Mouse (Mus musculus) limb, embryonic 12.5 days (tissue): Measurements from ENCODE around the gene Gm8660. TPM values are rescaled to one million over a fixed set of nuclear protein-coding genes. Genes with fewer than 3 reads are reported as not detected.
"Not testable (repeated sequence)": the region's sequence is repeated elsewhere in the genome, so short reads cannot be mapped to it uniquely, and the experiment has no call there.

ENCODE experiments used
- ATAC-seq: fragments of 200-750 bp; cut with Nextera tagmentation; 2 replicates; pipeline ENCODE4 v1.8.0; 2017; ENCODE audit warnings: low read depth, moderate TSS enrichment; ENCODE audit not compliant: insufficient number of reproducible peaks, insufficient read depth, low FRiP score, low TSS enrichment
- H3K27ac ChIP-seq: fragments of 300-500 bp; sonication (generic); 2 replicates; pipeline ENCODE4 v1.5.1; 2016; ENCODE audit warnings: mild to moderate bottlenecking, moderate library complexity
- H3K27me3 ChIP-seq: fragments of 300-500 bp; sonication (generic); 2 replicates; pipeline ENCODE4 v1.6.1; 2016; ENCODE audit warnings: mild to moderate bottlenecking, moderate library complexity
- H3K36me3 ChIP-seq: fragments of 300-500 bp; sonication (generic); 2 replicates; pipeline ENCODE4 v1.6.1; 2016; ENCODE audit warnings: mild to moderate bottlenecking, moderate library complexity
- H3K4me1 ChIP-seq: fragments of 300-500 bp; sonication (generic); replicated peaks from 2 replicates; pipeline ENCODE4 v1.6.1; 2016
- H3K4me2 ChIP-seq: fragments of 300-500 bp; sonication (generic); 2 replicates; pipeline ENCODE4 v1.6.1; 2016; ENCODE audit warnings: mild to moderate bottlenecking, moderate library complexity
- H3K4me3 ChIP-seq: fragments of 300-500 bp; sonication (generic); replicated peaks from 2 replicates; pipeline ENCODE4 v1.5.1; 2016; ENCODE audit warnings: mild to moderate bottlenecking
- H3K9ac ChIP-seq: fragments of 300-500 bp; sonication (generic); replicated peaks from 2 replicates; pipeline ENCODE4 v1.6.1; 2016; ENCODE audit warnings: mild to moderate bottlenecking, moderate library complexity
- H3K9me3 ChIP-seq: fragments of 300-500 bp; sonication (generic); 2 replicates; pipeline ENCODE4 v1.6.1; 2016; ENCODE audit warnings: mild to moderate bottlenecking, moderate library complexity
- WGBS: fragments of 180-500 bp; shearing (Covaris S2); methylation state at CpG from one replicate; pipeline ENCODE4 v1.1.7; 2016; 5-methylcytosine and 5-hydroxymethylcytosine counted together
- polyA plus RNA-seq: library from polyadenylated mRNA; unstranded; fragments of >200 nt; fragmentation: Nextera tagmentation; extraction: Ambion mirVana; gene quantifications from 2 replicates; pipeline ENCODE4 v1.2.1, GENCODE M21; 2016

The Gm8660 gene
- not detected in 2 replicates for polyA plus RNA-seq

DNA sequence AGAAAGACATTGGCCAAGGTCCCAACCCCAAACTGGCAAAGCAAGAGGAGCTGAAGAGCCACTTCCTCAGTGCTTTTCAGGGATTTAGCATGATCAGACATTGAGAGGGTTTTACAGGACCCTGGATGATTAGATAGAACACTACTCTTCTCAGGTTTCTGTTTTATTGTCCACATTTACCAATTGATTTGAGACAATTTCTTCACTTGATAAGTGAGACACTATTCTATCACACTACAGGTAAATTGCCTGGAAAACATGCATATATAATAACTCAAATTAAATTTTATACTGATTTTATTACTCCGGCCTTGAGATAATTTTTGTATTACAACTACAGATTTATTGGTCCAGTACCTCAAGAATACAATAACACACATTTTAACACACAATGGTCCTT lies at the start of gene Gm8660:
Gene Gm8660 (minus strand): TSS at position 101 of the 400 bp plus-strand sequence.
- H3K36me3 ChIP-seq, H3K4me3 ChIP-seq, H3K9ac ChIP-seq, H3K4me1 ChIP-seq, H3K27me3 ChIP-seq, H3K27ac ChIP-seq, H3K4me2 ChIP-seq, H3K9me3 ChIP-seq, ATAC-seq: not testable (repeated sequence)
- no CpG with 5 or more reads among the region's 1 CpGs for WGBS

DNA sequence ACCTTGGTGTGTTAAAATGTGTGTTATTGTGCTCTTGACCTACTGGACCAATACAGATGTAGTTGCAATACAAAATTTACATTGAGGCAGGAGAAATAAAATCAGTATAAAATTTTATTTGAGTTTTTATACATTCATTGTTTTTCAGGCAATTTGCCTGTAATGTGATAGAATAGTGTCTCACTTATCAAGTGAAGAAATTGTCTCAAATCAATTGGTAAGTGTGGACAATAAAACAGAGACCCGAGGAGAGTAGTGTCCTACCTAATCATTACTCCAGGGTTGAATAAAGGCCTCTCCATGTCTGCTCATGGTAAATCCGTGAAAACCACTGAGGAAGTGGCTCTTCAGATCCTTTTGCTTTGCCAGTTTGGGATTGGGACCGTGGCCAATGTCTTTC lies 42.4 kb upstream of the Gm8660 start, which contains the start of gene Vmn1r148:
Gene Vmn1r148 (plus strand): TSS at position 301 of the 400 bp plus-strand sequence.
- WGBS, result no CpG with 5 or more reads among the region's 3 CpGs
- H3K9ac ChIP-seq, H3K4me3 ChIP-seq, H3K9me3 ChIP-seq, H3K4me2 ChIP-seq, H3K27me3 ChIP-seq, ATAC-seq, H3K27ac ChIP-seq, H3K36me3 ChIP-seq, H3K4me1 ChIP-seq: not testable (repeated sequence)

DNA sequence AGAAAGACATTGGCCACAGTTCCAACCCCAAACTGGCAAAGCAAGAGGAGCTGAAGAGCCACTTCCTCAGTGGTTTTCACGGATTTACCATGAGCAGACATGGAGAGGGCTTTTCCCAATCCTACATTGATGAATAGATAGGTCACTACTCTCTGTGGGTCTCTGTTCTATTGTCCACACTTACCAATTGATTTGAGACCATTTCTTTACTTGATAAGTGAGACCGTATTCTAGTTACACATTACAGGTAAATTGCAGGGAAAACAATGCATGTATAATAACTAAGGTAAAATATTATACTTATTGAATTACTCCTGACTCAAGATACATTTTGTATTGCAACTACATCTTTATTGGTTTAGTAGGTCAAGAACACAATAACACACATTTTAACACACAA lies 41.2 kb downstream of the Gm8660 start, which contains the start of gene Gm4187:
Gene Gm4187 (minus strand): TSS at position 101 of the 400 bp plus-strand sequence.
- not testable (repeated sequence) for H3K9ac ChIP-seq, H3K9me3 ChIP-seq, H3K27ac ChIP-seq, H3K4me1 ChIP-seq, H3K4me3 ChIP-seq, ATAC-seq, H3K27me3 ChIP-seq, H3K4me2 ChIP-seq, H3K36me3 ChIP-seq
- no CpG with 5 or more reads among the region's 2 CpGs for WGBS

Other genes starting within 250 kb of the Gm8660 start
- not detected in 2 replicates for gene Gm10666, start 236.3 kb downstream of the Gm8660 start, polyA plus RNA-seq
- gene Vmn1r142, start 207.0 kb downstream of the Gm8660 start, polyA plus RNA-seq, result not detected in 2 replicates
- gene Vmn1r143, start 181.7 kb downstream of the Gm8660 start, polyA plus RNA-seq, result not detected in 2 replicates
- gene Gm8653, start 169.8 kb downstream of the Gm8660 start, polyA plus RNA-seq, result not detected in 2 replicates
- gene Gm8453, start 141.6 kb downstream of the Gm8660 start, polyA plus RNA-seq, result not detected in 2 replicates
- not detected in 2 replicates for gene Gm4187, start 41.3 kb downstream of the Gm8660 start, polyA plus RNA-seq
- gene Vmn1r148, start 42.5 kb upstream of the Gm8660 start, polyA plus RNA-seq, result not detected in 2 replicates
- not detected in 2 replicates for gene Vmn1r149, start 67.2 kb upstream of the Gm8660 start, polyA plus RNA-seq
- not detected in 2 replicates for gene Gm10665, start 93.0 kb upstream of the Gm8660 start, polyA plus RNA-seq
- not detected in 2 replicates for gene Vmn1r151, start 128.6 kb upstream of the Gm8660 start, polyA plus RNA-seq
- not detected in 2 replicates for gene Vmn1r152, start 151.9 kb upstream of the Gm8660 start, polyA plus RNA-seq
- not detected in 2 replicates for gene Gm8677, start 163.8 kb upstream of the Gm8660 start, polyA plus RNA-seq
- gene Gm4201, start 194.3 kb upstream of the Gm8660 start, polyA plus RNA-seq, result not detected in 2 replicates
- not detected in 2 replicates for gene Gm4565, start 217.1 kb upstream of the Gm8660 start, polyA plus RNA-seq